Mouse (Mus musculus): ENCODE measurements around the gene Supv3l1.

The Supv3l1 gene

GRCm38 (mm10) chr10:62412906-62413605 lies 36.5 kb downstream of the Supv3l1 start:
- peak in 1 of 2 experiments; percentile 62 for DNase-seq

GRCm38 (mm10) chr10:62411431-62412410 lies 37.8 kb downstream of the Supv3l1 start:
- DNase-seq: peak; percentile 64 to 73

GRCm38 (mm10) chr10:62410943-62411342 lies 38.6 kb downstream of the Supv3l1 start:
- peak; percentile 87 to 88 for DNase-seq

- DNase-seq: no peak
Observed at GRCm38 (mm10) chr10:62404901-62405300, 44.6 kb downstream of the Supv3l1 start.

- peak; percentile 77 to 85 for DNase-seq
Observed at GRCm38 (mm10) chr10:62401641-62402111, 47.9 kb downstream of the Supv3l1 start.

- no peak for DNase-seq
Observed at GRCm38 (mm10) chr10:62383011-62383410, 66.5 kb downstream of the Supv3l1 start.

- peak; percentile 24 to 28 for DNase-seq
Observed at GRCm38 (mm10) chr10:62380936-62381335, 68.6 kb downstream of the Supv3l1 start.

GRCm38 (mm10) chr10:62379808-62380207 lies 69.7 kb downstream of the Supv3l1 start, which contains the start of gene Hk1:
TSS of gene Hk1 (minus strand) at chr10:62379908.
- DNase-seq: no peak
